Mouse (Mus musculus) ES-E14 (cell line): ENCODE data around the gene Serbp1. TPM values are rescaled to one million over a fixed set of nuclear protein-coding genes. Genes with fewer than 3 reads are reported as not detected.

Experiments used
- DNase-seq: peaks from one replicate; pipeline ENCODE4 v3.0.0-alpha.2; 2013; ENCODE audit warnings: low read depth, low spot score
- H3K27ac ChIP-seq: 2 replicates; pipeline ENCODE4 v1.5.1; 2012; ENCODE audit warnings: low read depth, mild to moderate bottlenecking, low read length, moderate library complexity, mixed read lengths; ENCODE audit not compliant: poor library complexity, insufficient read depth, severe bottlenecking
- H3K36me3 ChIP-seq: 2 replicates; pipeline ENCODE4 v1.6.1; 2012; ENCODE audit warnings: mild to moderate bottlenecking, low read length, moderate library complexity, mixed read lengths; ENCODE audit not compliant: control insufficient read depth, poor library complexity, insufficient read depth, severe bottlenecking
- H3K4me1 ChIP-seq, 2 experiments: fragments of 150-350 bp in 1 of 2; sonication (generic) in 1 of 2; 2 replicates each; pipeline ENCODE4 v1.6.1; 2012; ENCODE audit warnings: low read length in 2 of 2, mild to moderate bottlenecking in 1 of 2, mixed read lengths in 1 of 2; ENCODE audit not compliant: control insufficient read depth in 2 of 2, insufficient read depth in 2 of 2, poor library complexity in 1 of 2
- H3K4me3 ChIP-seq, 2 experiments: fragments of 150-350 bp in 1 of 2; sonication (generic) in 1 of 2; 2 replicates each; pipeline ENCODE4 v1.5.1; 2012; ENCODE audit warnings: low read length in 2 of 2, low read depth in 1 of 2, mild to moderate bottlenecking in 1 of 2, mixed read lengths in 1 of 2; ENCODE audit not compliant: insufficient read depth in 1 of 2, poor library complexity in 1 of 2, severe bottlenecking in 1 of 2
- H3K9ac ChIP-seq: 2 replicates; pipeline ENCODE4 v1.6.1; 2012; ENCODE audit warnings: low read depth, mild to moderate bottlenecking, low read length, mixed read lengths; ENCODE audit not compliant: poor library complexity, insufficient read depth, severe bottlenecking
- H3K9me3 ChIP-seq: fragments of 150-350 bp; sonication (generic); 2 replicates; pipeline ENCODE4 v1.6.1; 2012; ENCODE audit warnings: low read depth, mild to moderate bottlenecking, low read length; ENCODE audit not compliant: control insufficient read depth, insufficient read depth
- CHD2 ChIP-seq: IDR thresholded peaks from 2 replicates; pipeline ENCODE4 v1.6.1; 2014; ENCODE audit warnings: mild to moderate bottlenecking, low read depth, low read length, inconsistent platforms
- HCFC1 ChIP-seq: IDR thresholded peaks from 2 replicates; pipeline ENCODE4 v1.6.1; 2012; ENCODE audit warnings: low read length, inconsistent platforms, borderline replicate concordance; ENCODE audit not compliant: insufficient read depth
- MAFK ChIP-seq: IDR thresholded peaks from 2 replicates; pipeline ENCODE4 v1.6.1; 2014; ENCODE audit warnings: mild to moderate bottlenecking, low read depth, low read length, inconsistent platforms; ENCODE audit not compliant: insufficient read depth
- ZC3H11A ChIP-seq: IDR thresholded peaks from 2 replicates; pipeline ENCODE4 v1.6.1; 2012; ENCODE audit warnings: low read depth, mild to moderate bottlenecking, inconsistent platforms, low read length, borderline replicate concordance
- ZNF384 ChIP-seq: IDR thresholded peaks from 2 replicates; pipeline ENCODE4 v1.6.1; 2012; ENCODE audit warnings: low read depth, low read length, inconsistent platforms
- in situ Hi-C, 2 experiments: fragments of 600-800 bp; cut with MboI; formaldehyde crosslinking; loops; one replicate each; pipeline ENCODE4 v1.15.1; 2025; ENCODE audit warnings: low sequenced_read_pairs in 2 of 2, inconsistent platforms in 1 of 2; ENCODE audit not compliant: unreplicated experiment in 2 of 2
- total RNA-seq: library from RNA; depleted of rRNA; stranded (reverse); fragments of 300-350 nt; gene quantifications from 2 replicates; pipeline ENCODE4 v1.2.3, GENCODE M21; 2012; rRNA removed

The Serbp1 gene
- total RNA-seq: 787 and 1,032 TPM in 2 replicates

- no peak for TF ChIP-seq ZC3H11A
- TF ChIP-seq CHD2: no peak
- 0 out of 2 replicates have a peak, but pooled peaks have one; percentile 25 for TF ChIP-seq MAFK
- no peak for TF ChIP-seq ZNF384
- TF ChIP-seq HCFC1: peak; percentile 44; the same call in 1 of the 2 replicates
- Histone ChIP-seq H3K9me3 (no peaks in the 10 kb centered on the region), H3K4me1 (peaks cover 6 to 15% of the 10 kb centered on the region in 2 experiments), H3K4me3 (peak within 1 kb of the TSS; percentile 60 to 73), H3K36me3 (no peaks in the 10 kb centered on the region), H3K27ac (peak within 1 kb of the TSS; percentile 90), H3K9ac (peak within 1 kb of the TSS; percentile 72)
- DNase-seq: peak; percentile 75
- in situ Hi-C loops: no loop called here
Measured at GRCm38 (mm10) chr6:67237977-67238376, at the start of gene Serbp1. Serbp1 (plus strand) TSS chr6:67238176.

GRCm38 (mm10) chr6:67193591-67193990 is 44.4 kb upstream of the Serbp1 start:
- Histone ChIP-seq H3K9me3 (no peaks in the 10 kb centered on the region), H3K4me1 (peaks cover 0 to 6% of the 10 kb centered on the region in 2 experiments; a peak in 1 of 4 replicates), H3K27ac (no peak overlapping the region), H3K36me3 (no peaks in the 10 kb centered on the region), H3K9ac (no peak overlapping the region), H3K4me3 (no peak overlapping the region)
- TF ChIP-seq ZNF384 (no peak), ZC3H11A (no peak), CHD2 (no peak), MAFK (no peak), HCFC1 (no peak)
- DNase-seq: no peak
- in situ Hi-C loops: no loop called here

- no peak for TF ChIP-seq HCFC1
- TF ChIP-seq ZNF384: no peak
- no peak for TF ChIP-seq MAFK
- TF ChIP-seq ZC3H11A: no peak
- in situ Hi-C loops: no loop called here
- Histone ChIP-seq H3K36me3 (no peaks in the 10 kb centered on the region), H3K4me1 (peaks cover 0 to 6% of the 10 kb centered on the region in 2 experiments; a peak in 1 of 4 replicates), H3K4me3 (no peak overlapping the region), H3K9ac (no peak overlapping the region), H3K9me3 (no peaks in the 10 kb centered on the region), H3K27ac (no peak overlapping the region)
- no peak for DNase-seq
Measured at GRCm38 (mm10) chr6:67194606-67195005, 43.4 kb upstream of the Serbp1 start.

- H3K9ac ChIP-seq: no peak overlapping the region
- no peaks in the 10 kb centered on the region for H3K36me3 ChIP-seq
- H3K9me3 ChIP-seq: no peaks in the 10 kb centered on the region
- H3K4me3 ChIP-seq: no peak overlapping the region
- H3K4me1 ChIP-seq: peaks cover 0 to 6% of the 10 kb centered on the region in 2 experiments; a peak in 1 of 4 replicates
- no peak overlapping the region for H3K27ac ChIP-seq
- in situ Hi-C loops: no loop called here
- no peak for DNase-seq
- TF ChIP-seq ZC3H11A (no peak), MAFK (no peak), CHD2 (no peak), HCFC1 (no peak), ZNF384 (no peak)
Measured at GRCm38 (mm10) chr6:67195148-67195611, 42.8 kb upstream of the Serbp1 start.

- H3K9ac ChIP-seq: no peak overlapping the region
- no peaks in the 10 kb centered on the region for H3K36me3 ChIP-seq
- no peak overlapping the region for H3K4me3 ChIP-seq
- no peak for DNase-seq
- no peaks in the 10 kb centered on the region for H3K9me3 ChIP-seq
- TF ChIP-seq MAFK (no peak), ZC3H11A (no peak), CHD2 (no peak), ZNF384 (no peak), HCFC1 (no peak)
- H3K4me1 ChIP-seq: peaks cover 0 to 6% of the 10 kb centered on the region in 2 experiments; a peak in 1 of 4 replicates
- in situ Hi-C loops: no loop called here
- no peak overlapping the region for H3K27ac ChIP-seq
Measured at GRCm38 (mm10) chr6:67196821-67197220, 41.2 kb upstream of the Serbp1 start.
